Mouse (Mus musculus) stomach, postnatal 0 days (tissue): ENCODE results near the gene Erich4.

Experiments
- CTCF ChIP-seq: IDR thresholded peaks from 2 replicates; pipeline ENCODE4 v1.5.1; 2016; ENCODE audit warnings: antibody characterized with exemption, low read depth, mild to moderate bottlenecking, moderate library complexity
- EP300 ChIP-seq: optimal IDR thresholded peaks from 2 replicates; pipeline ENCODE3; 2016; ENCODE audit warnings: antibody characterized with exemption

DNA sequence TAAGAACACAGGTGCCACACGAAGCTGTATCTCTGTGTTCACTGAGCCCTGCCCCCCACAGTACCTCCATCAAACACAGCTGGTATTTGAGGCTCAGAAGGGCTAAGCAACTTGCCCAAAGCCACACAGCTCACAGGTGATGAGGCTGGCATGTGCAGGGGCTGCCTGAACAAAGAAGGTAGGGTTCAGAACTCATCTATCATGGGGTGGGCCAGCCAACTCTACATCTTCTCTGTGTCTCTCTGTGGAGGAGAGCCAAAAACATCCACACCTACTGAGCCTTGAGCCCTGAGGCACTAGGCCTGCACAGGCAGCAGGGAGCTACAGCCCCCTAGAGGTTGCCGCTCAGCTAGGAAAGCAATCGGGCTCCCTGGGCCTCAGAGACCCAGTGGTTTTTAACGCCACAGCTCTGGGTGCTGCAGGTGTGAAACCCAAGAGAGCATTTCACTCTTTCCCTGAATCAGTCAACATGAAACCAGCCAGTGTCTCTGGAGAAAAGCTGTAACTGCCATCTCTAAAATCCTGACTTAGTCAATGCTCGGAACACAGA, 32.0 kb upstream of the Erich4 start:
- TF ChIP-seq EP300, result no peak
- TF ChIP-seq CTCF, result peak; percentile 53
